Mouse (Mus musculus) B cell, adult 67 days (primary cell): Measurements from ENCODE around the gene Olfr556. TPM values are rescaled to one million over a fixed set of nuclear protein-coding genes. Genes with fewer than 3 reads are reported as not detected.

Source experiments
- total RNA-seq, 2 experiments: library from RNA; stranded (reverse); gene quantifications; 4 replicates each; pipeline ENCODE4 v1.2.4; 2023

The Olfr556 gene
- total RNA-seq: not detected

GRCm38 (mm10) chr7:102664599-102664998, at the start of gene Olfr556:
TSS of gene Olfr556 (plus strand) at chr7:102664899.

DNA sequence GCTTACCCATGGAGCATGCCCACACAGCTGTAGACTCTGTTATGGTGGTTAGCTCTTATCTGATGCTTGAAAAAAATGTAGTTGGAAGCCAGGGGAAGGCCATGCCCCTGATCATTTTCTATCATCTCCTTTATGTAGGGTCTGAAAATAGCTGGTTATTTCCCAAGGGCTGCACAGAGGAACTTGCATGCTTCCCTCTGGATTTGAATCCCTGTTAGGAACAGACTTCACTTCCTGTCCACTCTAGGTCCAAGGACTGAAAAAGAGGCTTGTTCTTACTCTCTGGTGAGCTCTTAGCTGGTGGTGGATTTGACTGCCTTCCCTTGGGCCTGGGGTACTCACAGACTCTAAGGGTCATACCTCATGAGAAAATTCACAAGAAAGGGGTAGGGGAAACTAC, 46.6 kb upstream of the Olfr556 start, which contains the start of gene Olfr553:
Olfr553 (minus strand) TSS at position 101 of the 400 bp plus-strand sequence.

DNA sequence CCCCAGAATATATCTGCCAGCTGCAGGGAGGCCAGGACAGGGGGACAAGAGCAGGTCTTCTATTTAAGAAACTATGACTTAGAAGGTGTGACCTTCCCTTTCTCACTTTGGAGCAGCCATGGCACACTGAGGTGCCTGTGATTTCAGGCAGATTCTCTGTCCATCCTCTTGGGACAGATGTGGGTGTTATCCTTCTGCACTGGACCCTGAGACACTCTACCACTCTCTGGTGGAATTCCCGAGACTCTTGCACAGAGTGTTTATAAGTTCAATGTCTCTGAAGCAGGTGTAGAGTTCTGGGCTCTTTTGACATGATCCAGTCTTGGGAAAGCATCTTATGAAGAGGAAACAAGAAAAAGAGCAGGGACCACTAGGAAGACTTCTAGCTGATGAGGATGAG, 26.6 kb upstream of the Olfr556 start, which contains the start of gene Olfr554:
Olfr554 (plus strand) TSS at position 301 of the 400 bp plus-strand sequence.

GRCm38 (mm10) chr7:102658523-102658922, 6.2 kb upstream of the Olfr556 start, which contains the start of gene Olfr555:
TSS of gene Olfr555 (plus strand) at chr7:102658823.

DNA sequence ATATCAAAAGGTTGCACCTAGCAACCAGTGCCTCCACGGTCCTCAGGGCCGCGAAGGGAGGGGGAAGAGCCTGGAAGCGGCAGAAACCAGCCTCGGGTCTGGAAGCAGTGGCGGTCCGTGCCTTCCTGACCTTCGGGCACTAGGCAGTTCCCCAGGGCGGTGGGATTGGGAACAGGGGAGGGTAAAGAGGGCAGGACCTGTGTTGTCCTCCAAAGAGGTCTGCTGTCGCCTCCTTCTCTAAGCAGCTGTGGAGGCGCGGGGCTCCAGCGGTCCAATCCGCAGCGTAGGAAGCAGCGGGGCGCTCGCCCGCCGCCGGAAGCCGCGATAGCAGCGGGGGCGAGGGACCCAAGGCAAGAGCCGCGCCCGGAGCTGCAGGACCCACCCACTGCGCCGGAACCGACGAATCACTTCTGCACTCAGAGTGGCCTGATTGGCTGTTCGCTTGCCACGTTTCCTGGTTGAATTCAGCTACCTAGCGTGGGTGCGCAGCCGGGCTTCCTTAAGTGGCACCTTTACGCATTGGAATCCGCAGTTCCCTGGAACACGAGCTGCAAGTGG, 22.3 kb downstream of the Olfr556 start, which contains the start of gene Trim68:
Trim68 (minus strand) TSS at position 384 of the 558 bp plus-strand sequence.

DNA sequence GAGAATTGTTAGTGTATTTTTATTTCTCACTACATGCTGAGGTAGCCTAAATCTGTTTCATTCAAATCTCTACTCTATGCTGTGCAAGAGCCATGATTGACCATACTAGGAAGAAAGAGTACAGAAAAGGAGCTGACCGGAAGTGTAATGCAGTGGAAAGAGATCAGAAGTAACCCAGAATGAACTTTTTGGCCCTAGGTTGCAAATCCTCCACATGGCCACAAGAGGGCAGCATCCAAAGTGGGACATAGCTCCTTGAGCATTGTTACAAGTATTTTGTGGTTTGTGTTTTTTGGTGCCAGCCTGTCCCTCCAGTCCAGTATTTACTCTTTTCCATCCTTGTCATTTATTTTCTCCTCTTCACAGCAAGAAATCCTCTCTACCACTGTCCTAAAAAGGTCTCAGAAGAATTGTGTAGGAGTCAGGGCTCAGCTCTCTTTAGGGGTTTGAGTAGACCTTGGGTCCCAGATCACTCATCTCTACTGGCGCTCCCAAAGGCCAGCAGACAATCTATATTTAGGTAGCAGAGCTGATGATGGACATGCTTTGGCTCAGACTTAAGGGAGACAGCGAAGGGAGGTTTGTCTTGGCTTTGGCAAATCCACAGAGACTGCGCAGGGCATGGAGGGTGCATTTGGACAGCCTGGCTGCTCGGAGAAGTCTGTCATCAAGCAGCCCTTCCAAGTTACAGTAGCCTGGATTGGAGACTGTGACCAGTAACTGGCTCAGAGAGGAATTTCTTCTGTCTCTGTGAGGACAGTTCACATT, 30.8 kb downstream of the Olfr556 start, which contains the start of gene Olfr557:
Olfr557 (plus strand) TSS at position 553 of the 768 bp plus-strand sequence.

DNA sequence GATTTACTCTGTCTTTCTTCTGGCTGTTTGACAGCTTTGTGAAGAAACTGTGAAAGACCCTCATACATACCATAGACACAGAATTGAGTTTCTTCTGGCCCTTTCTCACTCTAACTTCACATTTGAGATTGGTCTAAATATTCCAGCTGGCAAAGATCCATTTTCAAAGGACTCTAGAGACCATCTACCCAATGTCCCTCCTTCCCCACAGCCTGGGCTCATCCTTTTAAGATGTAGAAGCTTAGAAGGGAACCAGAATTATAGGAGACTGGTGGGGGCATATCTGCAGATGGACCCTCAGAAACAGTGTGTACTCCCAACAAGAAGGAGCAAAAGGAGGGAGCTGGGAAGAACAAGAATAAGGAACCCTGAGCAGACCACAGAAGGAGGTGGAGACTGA, 37.2 kb downstream of the Olfr556 start, which contains the start of gene Olfr558:
Olfr558 (plus strand) TSS at position 301 of the 400 bp plus-strand sequence.

GRCm38 (mm10) chr7:102718970-102719369, 54.3 kb downstream of the Olfr556 start, which contains the start of gene Olfr33:
TSS of gene Olfr33 (minus strand) at chr7:102719070.

Other genes with a start within 250 kb of the Olfr556 start
- gene Rrm1, start 223.2 kb upstream of the Olfr556 start, total RNA-seq: 10 to 100 TPM; 44.7 to 44.9 TPM
- not detected for gene Olfr543, start 183.2 kb upstream of the Olfr556 start, total RNA-seq
- gene Olfr544, start 176.6 kb upstream of the Olfr556 start, total RNA-seq: not detected
- not detected for gene Olfr545, start 165.3 kb upstream of the Olfr556 start, total RNA-seq
- not detected for gene Olfr547, start 130.2 kb upstream of the Olfr556 start, total RNA-seq
- gene Olfr548-ps1, start 124.0 kb upstream of the Olfr556 start, total RNA-seq: not detected
- gene Olfr549, start 115.0 kb upstream of the Olfr556 start, total RNA-seq: not detected
- 10 to 100 TPM; 31.0 to 47.2 TPM for gene Trim21, start 99.4 kb upstream of the Olfr556 start, total RNA-seq
- gene Olfr550, start 93.5 kb upstream of the Olfr556 start, total RNA-seq: not detected
- not detected for gene Olfr551, start 73.0 kb upstream of the Olfr556 start, total RNA-seq
- under 1 TPM in 1 of 2 experiments, not detected in 1; 0.18 TPM for gene Olfr552, start 67.1 kb upstream of the Olfr556 start, total RNA-seq
- not detected for gene Olfr553, start 46.7 kb upstream of the Olfr556 start, total RNA-seq
- gene Olfr554, start 26.5 kb upstream of the Olfr556 start, total RNA-seq: not detected
- gene Olfr555, start 6.1 kb upstream of the Olfr556 start, total RNA-seq: not detected
- gene Trim68, start 22.4 kb downstream of the Olfr556 start, total RNA-seq: 10 to 100 TPM; 21.8 to 29.3 TPM
- gene Olfr557, start 31.0 kb downstream of the Olfr556 start, total RNA-seq: not detected
- gene Olfr558, start 37.3 kb downstream of the Olfr556 start, total RNA-seq: not detected
- gene Olfr33, start 54.2 kb downstream of the Olfr556 start, total RNA-seq: not detected
- not detected for gene Olfr559, start 62.6 kb downstream of the Olfr556 start, total RNA-seq
- gene Olfr560, start 94.5 kb downstream of the Olfr556 start, total RNA-seq: not detected
- gene Olfr78, start 94.6 kb downstream of the Olfr556 start, total RNA-seq: not detected
- gene Olfr561, start 106.3 kb downstream of the Olfr556 start, total RNA-seq: not detected
- gene Olfr564, start 138.6 kb downstream of the Olfr556 start, total RNA-seq: not detected
- gene Olfr566, start 193.9 kb downstream of the Olfr556 start, total RNA-seq: not detected
- gene Olfr568, start 212.2 kb downstream of the Olfr556 start, total RNA-seq: not detected
- not detected for gene Olfr569, start 226.0 kb downstream of the Olfr556 start, total RNA-seq
- not detected for gene Olfr570, start 229.7 kb downstream of the Olfr556 start, total RNA-seq